Mouse (Mus musculus): ENCODE data around the gene Rab43. TPM values are rescaled to one million over a fixed set of nuclear protein-coding genes. Genes with fewer than 3 reads are reported as not detected.
A peak's percentile ranks its signal among the peaks of the same experiment; 100 is the strongest.

Gene Rab43
- polyA plus RNA-seq, 1 experiment from 2014 or later = 15.6 TPM

GRCm38 (mm10) chr6:87790779-87791480 lies 21.0 kb downstream of the Rab43 start:
- peaks cover 22% of the 10 kb centered on the region for H3K36me3 ChIP-seq (replicated peaks; ENCODE audit: control insufficient read depth, insufficient read depth)
- H3K9me3 ChIP-seq (ENCODE audit: control insufficient read depth, low read length) = no peaks in the 10 kb centered on the region
- H3K27ac ChIP-seq = no peak overlapping the region
- no peak for ATAC-seq (ENCODE audit: low FRiP score)
- H3K4me3 ChIP-seq (replicated peaks; ENCODE audit: low read length) = no peak overlapping the region
- no peak overlapping the region for H3K4me2 ChIP-seq (replicated peaks)
- no peak overlapping the region for H3K9ac ChIP-seq
- H3K27me3 ChIP-seq (ENCODE audit: control insufficient read depth, insufficient read depth, low read length) = no peaks in the 10 kb centered on the region
- WGBS = 78% methylated on average over 7 of the region's 7 CpGs
- DNase-seq (ENCODE audit: low spot score) = no peak
- H3K4me1 ChIP-seq (replicated peaks; ENCODE audit: control insufficient read depth, insufficient read depth, low read length) = peaks cover 10% of the 10 kb centered on the region; the same call in 1 of the 2 replicates

GRCm38 (mm10) chr6:87789791-87790190 lies 22.2 kb downstream of the Rab43 start:
- Histone ChIP-seq H3K4me3 (replicated peaks; ENCODE audit: low read length) (no peak overlapping the region), H3K27me3 (ENCODE audit: control insufficient read depth, insufficient read depth, low read length) (no peaks in the 10 kb centered on the region), H3K4me1 (replicated peaks; ENCODE audit: control insufficient read depth, insufficient read depth, low read length) (peaks cover 10% of the 10 kb centered on the region; the same call in 1 of the 2 replicates), H3K36me3 (replicated peaks; ENCODE audit: control insufficient read depth, insufficient read depth) (peaks cover 22% of the 10 kb centered on the region), H3K4me2 (replicated peaks) (no peak overlapping the region), H3K9me3 (ENCODE audit: control insufficient read depth, low read length) (no peaks in the 10 kb centered on the region), H3K27ac (no peak overlapping the region), H3K9ac (no peak overlapping the region)
- DNase-seq (ENCODE audit: low spot score) (no peak), ATAC-seq (ENCODE audit: low FRiP score) (no peak)
- 93% methylated on average over 6 of the region's 6 CpGs for WGBS

- Histone ChIP-seq H3K9ac (no peak overlapping the region), H3K4me3 (replicated peaks; ENCODE audit: low read length) (no peak overlapping the region), H3K27ac (no peak overlapping the region), H3K4me2 (replicated peaks) (no peak overlapping the region), H3K4me1 (replicated peaks; ENCODE audit: control insufficient read depth, insufficient read depth, low read length) (peaks cover 10% of the 10 kb centered on the region; the same call in 1 of the 2 replicates), H3K36me3 (replicated peaks; ENCODE audit: control insufficient read depth, insufficient read depth) (peaks cover 17% of the 10 kb centered on the region), H3K27me3 (ENCODE audit: control insufficient read depth, insufficient read depth, low read length) (no peaks in the 10 kb centered on the region), H3K9me3 (ENCODE audit: control insufficient read depth, low read length) (no peaks in the 10 kb centered on the region)
- 39% methylated on average over 5 of the region's 5 CpGs for WGBS
- DNase-seq (ENCODE audit: low spot score) = peak; percentile 48
- no peak for ATAC-seq (ENCODE audit: low FRiP score)
Measured at GRCm38 (mm10) chr6:87788896-87789587, 22.9 kb downstream of the Rab43 start.

DNA sequence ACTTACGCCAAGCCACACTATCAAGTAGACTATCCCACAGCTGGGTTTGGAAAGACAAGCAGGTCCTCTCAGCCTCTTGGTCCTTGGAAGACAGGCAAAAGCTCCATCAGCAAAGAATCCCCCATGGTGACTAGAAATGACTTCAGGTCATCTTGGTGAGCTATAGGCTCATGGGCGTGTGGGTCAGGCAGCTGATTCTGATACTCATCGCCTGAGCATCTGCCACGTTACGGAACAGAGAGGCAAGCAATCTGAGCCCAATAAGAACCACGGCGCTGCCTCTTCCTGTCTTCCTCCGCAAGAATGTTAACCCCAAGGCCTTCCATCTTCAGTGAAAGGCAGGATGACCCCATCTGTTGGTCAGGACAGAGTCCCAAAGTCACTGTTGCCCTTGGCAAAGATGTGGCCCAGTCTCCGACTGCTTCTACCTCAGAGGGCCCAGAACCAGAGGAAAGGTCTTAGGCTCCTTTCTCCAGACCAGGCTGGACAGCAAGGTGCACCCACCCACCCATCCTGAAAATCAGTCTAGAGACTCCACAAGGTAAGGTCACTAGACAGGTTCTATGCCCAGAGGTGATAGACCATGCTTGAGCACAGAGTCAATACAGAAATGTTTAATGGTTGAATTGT lies 23.6 kb downstream of the Rab43 start:
- H3K27ac ChIP-seq = no peak overlapping the region
- 94% methylated on average over 9 of the region's 9 CpGs for WGBS
- H3K9me3 ChIP-seq (ENCODE audit: control insufficient read depth, low read length) = no peaks in the 10 kb centered on the region

DNA sequence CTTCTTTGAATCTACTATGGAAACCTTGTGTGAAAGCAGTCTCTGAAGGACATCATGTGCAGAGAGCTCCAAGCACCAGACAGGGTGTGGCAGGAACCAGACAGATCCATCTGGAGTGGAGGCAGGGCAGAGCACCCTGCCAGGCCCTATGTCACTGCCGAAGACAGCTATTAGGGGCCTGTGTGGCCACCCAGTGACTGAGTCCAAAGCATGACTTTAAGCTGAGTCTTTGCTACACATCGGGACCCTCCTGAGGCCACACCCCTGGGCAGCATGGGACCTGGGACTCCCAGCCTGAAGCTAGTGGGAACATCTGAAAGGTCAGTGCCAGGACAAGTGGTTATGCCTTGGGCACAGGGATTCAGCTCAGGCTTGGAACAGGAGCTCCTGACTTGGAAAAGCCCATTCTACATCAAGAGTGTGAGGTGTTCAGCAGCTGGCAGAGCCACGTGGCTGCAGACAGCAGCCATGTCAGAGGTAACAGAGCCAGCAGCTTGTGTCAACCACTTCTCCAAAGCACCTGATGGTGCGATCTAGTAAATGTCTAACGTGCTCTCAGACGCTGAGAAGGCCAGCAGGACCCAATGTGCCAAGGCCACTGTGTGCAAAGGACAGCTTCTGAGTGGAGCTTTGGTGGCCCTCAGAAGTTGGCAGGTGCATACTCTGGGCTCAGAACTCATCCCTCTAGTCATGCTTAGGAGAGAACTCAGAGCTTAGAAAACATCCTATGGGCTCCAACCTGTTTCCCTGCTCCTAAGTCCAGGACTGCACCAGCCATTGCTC lies 24.7 kb downstream of the Rab43 start:
- Histone ChIP-seq H3K9me3 (ENCODE audit: control insufficient read depth, low read length) (no peaks in the 10 kb centered on the region), H3K27me3 (ENCODE audit: control insufficient read depth, insufficient read depth, low read length) (no peaks in the 10 kb centered on the region)

More for the DNA sequence above, 23.6 kb downstream of the Rab43 start:
- Histone ChIP-seq H3K27me3 (ENCODE audit: control insufficient read depth, insufficient read depth, low read length) (no peaks in the 10 kb centered on the region), H3K9ac (no peak overlapping the region), H3K4me3 (replicated peaks; ENCODE audit: low read length) (no peak overlapping the region), H3K4me1 (replicated peaks; ENCODE audit: control insufficient read depth, insufficient read depth, low read length) (peaks cover 10% of the 10 kb centered on the region; the same call in 1 of the 2 replicates), H3K4me2 (replicated peaks) (no peak overlapping the region), H3K36me3 (replicated peaks; ENCODE audit: control insufficient read depth, insufficient read depth) (peaks cover 16% of the 10 kb centered on the region)
- DNase-seq (ENCODE audit: low spot score) = no peak
- ATAC-seq (ENCODE audit: low FRiP score) = no peak

GRCm38 (mm10) chr6:87786621-87787020 lies 25.3 kb downstream of the Rab43 start:
- Histone ChIP-seq H3K9me3 (ENCODE audit: control insufficient read depth, low read length) (no peaks in the 10 kb centered on the region), H3K4me3 (replicated peaks; ENCODE audit: low read length) (no peak overlapping the region)
- WGBS = 82% methylated on average over 5 of the region's 5 CpGs

More for the DNA sequence above, 24.7 kb downstream of the Rab43 start:
- Histone ChIP-seq H3K4me2 (replicated peaks) (no peak overlapping the region), H3K36me3 (replicated peaks; ENCODE audit: control insufficient read depth, insufficient read depth) (peaks cover 9% of the 10 kb centered on the region), H3K27ac (no peak overlapping the region), H3K4me1 (replicated peaks; ENCODE audit: control insufficient read depth, insufficient read depth, low read length) (peaks cover 10% of the 10 kb centered on the region; the same call in 1 of the 2 replicates), H3K9ac (no peak overlapping the region), H3K4me3 (replicated peaks; ENCODE audit: low read length) (no peak overlapping the region)
- no peak for DNase-seq (ENCODE audit: low spot score)
- no peak for ATAC-seq (ENCODE audit: low FRiP score)
- WGBS = 89% methylated on average over 6 of the region's 6 CpGs

DNA sequence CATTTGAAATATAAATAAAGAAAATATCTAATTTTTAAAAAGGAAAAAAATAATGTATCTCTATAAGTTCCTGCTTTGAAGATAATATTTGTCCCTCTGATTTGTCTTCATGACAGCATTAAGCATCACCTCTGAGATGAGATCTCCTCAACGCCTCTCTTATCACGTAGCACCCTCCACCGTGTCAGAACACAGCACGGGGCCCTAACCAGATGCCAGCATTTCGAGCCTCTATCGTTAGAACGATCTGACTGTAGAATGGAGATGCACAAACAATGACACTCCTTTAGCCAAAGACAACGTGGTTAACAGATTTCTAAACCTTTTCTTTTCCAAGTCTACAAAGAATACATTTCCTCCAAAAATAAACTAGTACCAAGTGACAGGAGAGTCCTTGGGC lies 27.9 kb downstream of the Rab43 start:
- H3K9me3 ChIP-seq (ENCODE audit: control insufficient read depth, low read length) = no peaks in the 10 kb centered on the region
- no peak overlapping the region for H3K4me3 ChIP-seq (replicated peaks; ENCODE audit: low read length)
- no peaks in the 10 kb centered on the region for H3K36me3 ChIP-seq (replicated peaks; ENCODE audit: control insufficient read depth, insufficient read depth)
- ATAC-seq (ENCODE audit: low FRiP score) (no peak), DNase-seq (ENCODE audit: low spot score) (no peak)
- no peak overlapping the region for H3K4me2 ChIP-seq (replicated peaks)
- 82% methylated on average over 8 of the region's 8 CpGs for WGBS
- no peaks in the 10 kb centered on the region for H3K27me3 ChIP-seq (ENCODE audit: control insufficient read depth, insufficient read depth, low read length)
- no peak overlapping the region for H3K9ac ChIP-seq
- H3K4me1 ChIP-seq (replicated peaks; ENCODE audit: control insufficient read depth, insufficient read depth, low read length) = 0 out of 2 replicates have a peak, but pooled peaks cover 3% of the 10 kb centered on the region
- no peak overlapping the region for H3K27ac ChIP-seq

More at GRCm38 (mm10) chr6:87786621-87787020, 25.3 kb downstream of the Rab43 start:
- no peak overlapping the region for H3K4me2 ChIP-seq (replicated peaks)
- H3K9ac ChIP-seq = no peak overlapping the region
- no peak for ATAC-seq (ENCODE audit: low FRiP score)
- H3K27me3 ChIP-seq (ENCODE audit: control insufficient read depth, insufficient read depth, low read length) = no peaks in the 10 kb centered on the region
- peaks cover 4% of the 10 kb centered on the region; the same call in 1 of the 2 replicates for H3K36me3 ChIP-seq (replicated peaks; ENCODE audit: control insufficient read depth, insufficient read depth)
- peaks cover 10% of the 10 kb centered on the region; the same call in 1 of the 2 replicates for H3K4me1 ChIP-seq (replicated peaks; ENCODE audit: control insufficient read depth, insufficient read depth, low read length)
- DNase-seq (ENCODE audit: low spot score) = no peak
- H3K27ac ChIP-seq = no peak overlapping the region

DNA sequence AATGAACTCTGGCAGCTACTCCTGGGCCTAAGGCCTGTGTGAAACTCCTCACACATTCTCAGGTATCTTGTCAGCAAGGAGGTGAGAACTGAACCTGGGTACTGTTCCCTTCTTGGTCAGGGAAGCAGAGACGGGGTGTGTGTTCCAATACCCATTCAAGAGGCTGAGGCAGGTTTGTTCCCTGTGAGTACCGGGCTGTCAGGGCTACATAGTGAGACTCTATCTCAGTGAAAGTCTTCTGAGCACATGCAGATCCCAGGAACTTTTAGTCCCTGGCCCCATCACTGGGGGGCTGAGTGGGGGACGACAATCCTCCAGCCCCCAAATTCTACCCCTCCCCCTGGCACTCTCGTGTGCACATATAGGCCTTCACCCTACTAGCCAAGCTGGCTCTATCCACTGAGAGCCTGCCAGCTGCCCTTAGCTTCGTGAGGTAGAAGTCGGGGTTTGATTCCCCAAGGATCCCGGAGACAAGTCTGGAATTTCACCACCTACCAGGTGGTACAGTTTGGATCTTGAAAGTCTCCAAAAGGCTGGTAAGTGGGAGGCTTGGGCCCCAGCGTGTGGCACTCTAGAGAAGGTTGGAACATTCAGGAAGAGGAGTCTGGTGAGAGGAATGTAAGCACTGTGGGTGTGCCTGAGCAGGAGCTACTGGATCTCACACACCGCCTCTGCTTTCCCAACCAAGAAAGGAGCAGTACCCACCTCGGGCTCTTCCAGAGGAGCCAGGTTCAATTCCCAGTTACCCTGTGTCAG lies 31.2 kb downstream of the Rab43 start:
- H3K36me3 ChIP-seq (replicated peaks; ENCODE audit: control insufficient read depth, insufficient read depth) = no peaks in the 10 kb centered on the region
- H3K27ac ChIP-seq = no peak overlapping the region
- H3K4me3 ChIP-seq (replicated peaks; ENCODE audit: low read length) = no peak overlapping the region
- DNase-seq (ENCODE audit: low spot score) = no peak
- ATAC-seq (ENCODE audit: low FRiP score) = no peak
- WGBS = 84% methylated on average over 10 of the region's 10 CpGs
- no peak overlapping the region for H3K4me2 ChIP-seq (replicated peaks)
- H3K9ac ChIP-seq = no peak overlapping the region
- H3K9me3 ChIP-seq (ENCODE audit: control insufficient read depth, low read length) = no peaks in the 10 kb centered on the region
- no peaks in the 10 kb centered on the region for H3K4me1 ChIP-seq (replicated peaks; ENCODE audit: control insufficient read depth, insufficient read depth, low read length)
- no peaks in the 10 kb centered on the region for H3K27me3 ChIP-seq (ENCODE audit: control insufficient read depth, insufficient read depth, low read length)

Data from hindbrain, embryonic 14.5 days (tissue).